Mouse (Mus musculus) urinary bladder, adult 18-20 months (tissue): ENCODE data around the gene Efhd2.
A peak's percentile ranks its signal among the peaks of the same experiment; 100 is the strongest.

Experiments
- DNase-seq, 2 experiments: peaks; one replicate each; pipeline ENCODE4 v3.0.0; 2022; ENCODE audit warnings: low spot score in 2 of 2, mixed read lengths in 2 of 2

The Efhd2 gene

GRCm38 (mm10) chr4:141874601-141875460, at the start of gene Efhd2:
Efhd2 (minus strand) TSS chr4:141874920.
- DNase-seq: peak; percentile 75 to 85

- no peak for DNase-seq
These were observed 49.2 kb upstream of the Efhd2 start for GRCm38 (mm10) chr4:141923961-141924360.

GRCm38 (mm10) chr4:141920391-141920790, 45.7 kb upstream of the Efhd2 start:
- no peak for DNase-seq

DNA sequence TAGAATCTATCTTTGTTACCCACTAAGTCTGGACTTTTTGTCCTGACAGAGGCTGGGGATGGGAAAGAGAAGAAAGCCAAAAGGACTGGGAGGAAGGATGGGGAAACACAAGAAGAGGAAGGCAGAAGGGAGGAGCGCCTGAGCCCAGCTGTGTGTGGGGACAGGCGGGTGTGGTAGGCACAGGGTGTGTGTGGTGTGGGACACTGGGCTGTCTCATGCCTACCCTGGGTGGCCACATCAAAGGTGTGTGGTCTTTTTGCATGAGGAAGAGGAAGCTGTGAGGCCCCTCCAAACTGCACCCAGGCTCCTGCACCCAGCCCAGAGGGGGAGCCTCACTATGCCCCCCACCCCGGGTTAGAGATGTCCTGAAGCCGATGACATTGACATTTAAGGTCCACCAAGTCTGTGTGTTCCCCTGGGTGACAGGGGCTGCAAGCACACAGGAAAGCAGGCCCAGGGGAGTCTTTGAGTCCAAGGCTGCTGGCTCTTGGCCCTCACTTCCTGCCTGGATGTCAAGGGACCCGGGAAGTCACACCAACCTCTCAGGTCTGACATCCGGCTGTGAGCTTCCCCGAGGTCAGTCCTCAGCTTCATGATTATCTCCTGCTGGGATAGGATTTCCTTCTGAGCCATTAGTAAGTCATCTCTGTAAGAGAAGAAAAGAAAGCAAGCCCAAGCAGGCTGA, 43.2 kb upstream of the Efhd2 start:
- no peak for DNase-seq

- no peak for DNase-seq
These were observed 39.3 kb upstream of the Efhd2 start for GRCm38 (mm10) chr4:141914040-141914439.

DNA sequence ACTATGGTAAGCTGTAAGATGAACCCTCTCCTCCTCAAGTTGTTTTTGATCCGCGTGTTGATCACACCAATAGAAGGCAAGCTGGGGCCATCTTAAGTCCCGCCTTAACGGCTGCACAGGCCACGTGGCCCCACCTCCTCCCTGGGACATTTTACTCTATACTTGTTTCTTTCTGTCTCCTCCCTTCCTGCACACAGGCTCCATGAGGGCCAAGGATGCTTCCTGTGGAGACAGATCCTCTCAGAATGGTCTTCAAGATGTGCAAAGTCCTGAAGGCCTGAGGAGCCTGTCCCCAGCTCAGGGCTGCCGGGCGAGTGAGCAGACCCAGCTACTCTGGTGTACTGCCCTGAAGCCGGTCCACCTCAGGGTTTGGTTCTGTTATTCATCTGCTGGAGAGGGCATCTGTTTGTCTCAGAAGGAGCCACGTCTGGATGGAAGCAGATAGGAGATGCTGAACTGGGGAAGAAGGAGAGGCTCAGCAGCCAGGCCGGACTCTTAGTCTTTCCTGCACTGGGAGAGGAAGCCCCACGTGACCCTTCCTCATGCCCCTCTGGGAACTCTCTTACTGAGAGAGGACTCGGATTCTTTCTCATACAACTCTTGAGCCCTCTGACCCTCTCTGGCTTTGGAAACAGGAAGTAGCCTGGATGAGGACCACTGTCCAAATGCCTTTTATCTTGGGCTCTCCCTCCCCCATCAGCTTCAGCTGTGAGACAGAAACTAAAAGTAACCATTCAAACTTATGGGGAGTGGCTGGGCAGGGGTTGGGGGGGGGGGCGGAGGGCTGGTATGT, 38.7 kb upstream of the Efhd2 start:
- DNase-seq: no peak

GRCm38 (mm10) chr4:141904710-141905109, 30.0 kb upstream of the Efhd2 start:
- DNase-seq: no peak

DNA sequence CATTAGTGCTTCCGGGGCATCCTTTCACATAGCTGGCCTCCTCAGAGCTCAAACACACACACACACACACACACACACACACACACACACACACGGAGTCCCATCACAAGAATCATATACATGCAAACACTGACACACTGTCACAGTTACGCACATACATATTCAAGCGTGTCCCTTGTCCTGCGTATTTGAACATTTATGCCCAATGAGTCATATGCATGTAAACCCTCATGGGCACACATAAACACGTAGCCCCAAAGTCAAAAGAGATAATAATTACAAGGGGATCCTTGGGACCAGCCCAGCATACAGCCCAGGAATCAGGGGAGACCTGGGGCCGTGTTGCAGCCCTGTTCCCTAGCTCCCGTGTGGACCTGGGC, 27.7 kb upstream of the Efhd2 start:
- no peak for DNase-seq

DNA sequence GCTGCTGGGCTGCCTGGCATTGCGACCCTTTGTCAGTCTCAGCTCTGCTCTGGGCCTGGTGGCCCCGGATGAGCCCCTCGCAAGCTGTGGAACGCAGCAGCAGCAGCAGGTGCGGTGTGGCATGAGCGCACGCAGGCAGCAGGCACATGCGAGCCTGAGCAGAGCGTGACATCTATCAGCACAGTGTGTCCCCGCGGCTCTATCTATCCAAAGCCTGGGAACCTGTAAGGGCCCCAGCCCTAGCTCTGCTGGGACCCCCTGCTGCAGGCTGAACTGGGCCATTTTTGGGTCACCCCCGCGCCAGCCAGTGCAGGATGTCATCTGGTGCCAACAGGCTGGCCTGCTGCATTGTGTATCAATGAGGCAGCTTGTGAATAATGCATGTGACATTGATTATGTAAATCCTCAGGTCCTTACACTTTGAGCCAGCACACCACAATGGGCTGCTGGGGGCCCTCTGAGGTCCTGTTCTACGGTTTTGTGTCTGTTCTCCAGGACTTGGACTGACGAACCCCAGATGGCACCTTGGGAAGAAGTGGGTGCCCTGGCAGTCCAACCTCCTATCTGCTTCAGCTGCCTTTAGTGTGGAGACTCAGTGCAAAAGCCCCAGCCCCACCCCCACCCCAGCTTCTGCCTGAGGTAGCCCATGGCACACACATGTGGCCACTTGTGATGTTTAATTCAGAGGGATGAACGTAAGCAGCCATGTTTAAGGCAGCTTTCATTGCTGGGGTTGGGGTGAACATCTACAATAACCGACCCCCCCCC, 27.2 kb upstream of the Efhd2 start:
- DNase-seq: no peak

DNA sequence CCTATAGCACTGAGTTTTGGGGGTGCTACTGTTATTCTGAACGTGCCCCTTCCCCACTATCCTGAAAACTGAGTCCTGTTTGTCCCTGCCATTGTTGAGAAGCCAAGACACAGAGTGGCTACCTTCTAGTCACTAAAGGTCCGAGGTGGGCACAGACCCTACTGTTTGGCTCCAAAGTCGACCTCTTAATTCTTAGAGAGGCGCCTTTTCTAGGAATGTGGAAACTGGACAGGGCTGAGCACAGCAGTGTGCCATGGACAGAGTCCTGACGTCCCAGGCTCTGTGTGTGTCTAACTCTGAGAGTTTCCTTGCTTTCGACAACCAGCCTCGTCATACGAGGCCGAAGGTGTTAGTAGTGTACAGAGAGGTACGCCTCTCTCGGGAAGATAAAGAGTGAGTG, 25.7 kb upstream of the Efhd2 start:
- no peak for DNase-seq

GRCm38 (mm10) chr4:141899936-141900335, 25.2 kb upstream of the Efhd2 start:
- no peak for DNase-seq

DNA sequence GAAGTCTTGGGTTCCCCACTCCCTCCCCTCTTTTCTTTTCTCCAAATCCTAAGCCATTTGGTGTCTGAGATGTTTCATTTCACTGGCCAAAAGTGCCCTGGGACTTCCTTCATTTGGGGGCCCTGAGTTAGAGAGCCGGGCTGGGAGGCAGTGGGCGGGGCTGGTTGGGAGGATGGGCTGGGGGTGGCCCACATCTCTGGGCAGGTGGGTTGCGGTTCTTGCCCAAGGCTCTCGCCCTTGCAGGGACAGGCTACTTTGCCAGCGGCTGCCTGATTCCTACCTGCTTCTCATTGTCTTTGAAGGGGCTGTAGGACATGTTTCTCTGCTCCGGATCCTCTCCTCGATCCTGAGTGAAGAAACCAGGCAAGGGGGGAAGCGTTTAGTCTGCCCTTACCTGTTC, 24.2 kb upstream of the Efhd2 start:
- DNase-seq: no peak

GRCm38 (mm10) chr4:141897838-141898237, 23.1 kb upstream of the Efhd2 start:
- no peak for DNase-seq

GRCm38 (mm10) chr4:141897225-141897624, 22.5 kb upstream of the Efhd2 start:
- DNase-seq: no peak

DNA sequence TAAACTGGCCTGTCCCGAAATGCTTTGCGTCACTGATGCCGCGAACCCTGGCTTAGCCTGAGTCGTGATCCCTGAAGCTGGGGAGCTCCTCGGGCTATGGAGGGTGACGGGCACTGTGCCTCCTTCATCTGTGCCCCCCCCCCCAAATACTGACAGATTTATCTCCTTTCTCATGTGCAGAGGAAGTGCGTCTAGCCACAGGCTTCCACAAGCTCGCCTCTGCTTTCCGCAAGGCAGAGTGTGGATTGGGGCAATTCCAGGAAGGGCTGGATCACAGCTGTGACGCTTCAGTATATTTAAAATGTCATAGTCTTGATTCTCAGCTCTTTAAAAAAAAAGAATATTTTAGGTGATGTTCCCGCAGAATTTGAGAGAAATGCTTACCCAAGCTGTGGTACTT, 21.1 kb upstream of the Efhd2 start:
- DNase-seq: no peak

GRCm38 (mm10) chr4:141893157-141893784, 18.6 kb upstream of the Efhd2 start:
- no peak for DNase-seq

- no peak for DNase-seq
These were observed 11.8 kb upstream of the Efhd2 start for GRCm38 (mm10) chr4:141886385-141886968.

DNA sequence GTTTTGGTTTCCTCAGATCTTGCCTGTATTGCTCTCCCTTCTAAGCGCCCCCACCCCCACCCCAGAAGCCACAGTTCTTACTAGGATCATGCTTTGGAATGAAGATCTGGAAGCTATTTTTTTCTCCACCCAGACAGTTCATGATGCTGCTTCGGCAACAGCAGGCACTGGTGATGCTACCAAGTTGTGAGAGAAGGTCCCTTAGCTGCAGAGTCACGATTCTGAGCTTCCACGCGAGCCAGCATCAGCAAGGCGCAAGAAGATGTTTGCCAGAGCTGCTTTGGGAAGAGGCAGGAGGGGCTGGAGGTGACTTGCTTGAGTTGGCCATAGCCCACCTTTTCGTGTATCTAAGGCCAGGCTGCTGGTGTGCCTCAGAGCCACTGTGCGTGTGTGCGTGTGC, 10.7 kb upstream of the Efhd2 start:
- no peak for DNase-seq

DNA sequence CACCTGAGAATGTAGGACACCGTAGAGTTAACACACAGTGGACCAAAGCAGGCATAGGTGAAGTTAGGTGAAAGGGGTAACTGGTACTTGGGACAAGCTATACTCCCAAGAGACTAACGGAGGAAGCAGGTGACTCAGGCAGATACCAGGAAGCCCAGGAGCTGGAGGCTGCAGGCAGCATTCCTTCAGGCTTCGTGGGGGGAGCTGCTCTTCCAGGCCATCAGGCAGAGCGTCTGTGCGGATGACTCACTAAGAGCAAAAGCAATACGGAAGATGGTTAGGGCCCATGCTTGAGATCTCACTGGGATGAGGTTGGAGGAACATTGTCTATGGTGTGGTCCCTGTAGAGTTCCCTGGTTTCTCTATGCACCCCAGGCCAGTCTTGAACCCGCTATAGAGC, 8.1 kb upstream of the Efhd2 start:
- DNase-seq: no peak

- DNase-seq: no peak
These were observed 7.2 kb upstream of the Efhd2 start for GRCm38 (mm10) chr4:141881950-141882349.
